Mouse (Mus musculus) forelimb bud, embryonic 11.5 days (tissue): ENCODE measurements around the gene Klhl36.

Source experiments
- DNase-seq: peaks from one replicate; pipeline ENCODE4 v3.0.0-alpha.2; 2012; ENCODE audit warnings: low read depth, low spot score

Gene Klhl36

DNA sequence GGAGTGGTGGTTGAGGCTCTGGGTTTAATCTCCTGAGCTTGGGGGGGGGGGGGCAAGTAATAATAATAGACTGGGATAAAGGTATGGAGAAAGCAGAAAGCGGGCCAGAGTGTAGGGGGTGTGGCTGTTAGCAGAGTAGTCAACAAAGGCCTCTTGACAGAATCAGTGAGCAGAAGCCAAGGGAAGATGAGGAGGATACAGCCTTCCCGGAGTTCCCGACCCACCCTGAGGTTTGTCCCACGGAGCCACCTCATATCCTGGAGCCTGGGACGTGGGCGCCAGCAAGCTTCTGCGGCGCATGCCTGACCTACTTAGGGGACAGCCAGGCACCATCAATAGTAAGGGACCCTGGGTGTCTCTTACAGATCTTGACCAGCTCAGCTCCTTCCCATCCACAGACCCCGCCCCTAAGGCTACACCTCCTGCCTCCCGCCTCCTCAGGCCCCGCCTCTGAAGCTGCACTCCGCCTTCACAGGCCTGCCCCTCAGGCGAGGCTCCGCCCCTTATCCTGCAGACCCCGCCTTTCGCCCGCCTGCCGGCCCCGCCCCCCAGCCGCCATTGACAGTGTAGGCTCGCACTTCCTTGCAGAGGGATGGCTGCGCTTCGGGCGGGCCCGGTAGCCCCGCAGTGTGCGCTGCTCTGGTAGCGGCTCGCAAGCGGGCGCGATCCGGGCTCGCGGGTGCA is at the start of gene Klhl36:
Gene Klhl36 (plus strand): TSS at position 561 of the 684 bp plus-strand sequence.
- DNase-seq = peak; percentile 87

DNA sequence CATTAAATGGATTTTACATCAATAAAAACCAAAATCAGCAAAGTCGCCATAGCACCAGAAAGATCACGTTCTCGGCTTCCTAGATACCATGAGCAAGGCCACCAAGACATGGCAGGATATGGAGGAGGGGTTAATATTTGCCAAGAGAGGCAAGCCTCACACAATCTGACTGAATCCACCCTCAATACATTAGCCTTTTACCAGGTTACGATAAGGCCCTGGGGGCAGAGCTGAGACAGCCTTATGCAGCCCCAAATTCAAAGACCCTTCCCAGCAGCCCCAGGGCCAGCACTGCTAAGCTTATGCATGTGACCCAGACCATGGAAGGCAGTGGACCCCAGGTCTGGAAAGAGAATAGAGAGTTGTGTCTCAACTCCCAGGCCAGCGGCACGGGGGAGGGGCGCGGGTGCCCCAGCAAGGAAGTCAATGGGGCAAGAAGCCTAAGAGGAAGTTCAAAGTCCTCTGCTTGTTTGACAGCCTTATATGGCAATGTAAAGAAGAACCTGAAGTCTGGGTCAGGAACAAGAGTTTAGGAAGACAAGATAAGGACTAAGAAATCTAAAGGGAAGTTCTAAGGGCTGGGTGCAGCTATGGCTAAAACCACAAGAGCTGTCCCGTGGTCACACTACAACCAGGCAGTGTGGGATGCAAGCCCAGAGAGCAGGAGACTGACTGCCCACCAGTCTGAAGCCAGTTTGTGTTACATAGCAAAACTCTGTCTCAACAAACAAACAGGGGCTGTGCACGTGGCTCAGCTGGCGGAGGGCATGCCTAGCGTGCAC is 49.2 kb upstream of the Klhl36 start:
- no peak for DNase-seq

DNA sequence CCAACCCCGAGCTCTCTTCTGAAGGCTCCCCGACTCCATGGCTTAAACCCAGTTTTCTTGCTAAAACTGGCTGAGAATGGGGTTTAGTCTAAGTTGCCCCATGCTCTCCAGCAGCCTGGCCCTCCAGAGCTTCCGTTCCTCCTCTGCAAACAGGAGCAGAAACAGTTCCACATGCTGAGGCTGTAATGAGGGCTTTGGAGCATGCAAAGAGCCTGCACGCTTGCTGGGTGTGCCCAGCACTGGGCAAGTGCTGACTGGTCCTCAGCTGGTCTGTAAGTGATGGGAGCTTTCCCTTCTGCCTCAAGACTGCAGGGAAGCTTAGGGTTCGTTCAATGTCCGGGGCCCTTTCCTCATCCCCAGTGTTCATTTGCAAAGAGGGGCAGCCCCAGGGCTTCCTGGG is 45.8 kb upstream of the Klhl36 start:
- no peak for DNase-seq

DNA sequence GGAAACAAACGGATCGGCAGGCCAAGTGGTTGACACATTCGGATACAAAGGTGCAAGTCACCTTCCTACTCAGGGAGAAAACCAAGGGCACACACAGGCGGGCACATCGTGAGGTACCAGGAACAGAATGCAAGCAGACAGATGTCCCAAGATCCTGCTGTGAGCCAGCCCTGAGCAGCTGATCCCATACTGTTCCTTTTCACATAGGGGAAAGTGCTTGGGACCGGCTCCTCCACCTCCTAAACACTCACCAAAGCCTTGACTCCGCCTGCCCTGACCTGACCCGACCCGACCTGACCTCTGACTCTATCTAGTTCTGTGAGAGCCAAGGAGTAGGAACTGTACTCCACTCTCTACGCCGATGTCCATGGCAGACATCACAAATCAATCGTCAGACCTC is 44.6 kb upstream of the Klhl36 start:
- no peak for DNase-seq

DNA sequence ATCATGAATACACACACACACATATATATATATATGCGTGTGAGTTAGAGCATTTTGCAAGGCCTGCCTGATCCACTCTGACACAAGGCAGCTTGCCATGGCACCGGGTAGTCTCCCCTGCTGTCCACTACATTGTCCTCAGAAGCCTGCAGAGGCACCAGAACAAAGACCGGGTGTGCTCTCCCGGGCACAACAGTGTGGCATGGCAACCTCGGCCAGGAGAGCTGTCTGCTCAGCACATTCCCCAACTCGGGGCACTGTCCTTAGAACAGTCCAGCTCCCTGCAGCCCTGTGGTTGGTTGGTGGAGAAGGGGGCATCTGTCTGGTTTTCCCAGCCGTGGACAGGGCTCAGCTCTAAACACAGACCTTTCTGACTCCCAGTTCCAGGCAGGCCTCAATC is 42.8 kb upstream of the Klhl36 start:
- DNase-seq = no peak

DNA sequence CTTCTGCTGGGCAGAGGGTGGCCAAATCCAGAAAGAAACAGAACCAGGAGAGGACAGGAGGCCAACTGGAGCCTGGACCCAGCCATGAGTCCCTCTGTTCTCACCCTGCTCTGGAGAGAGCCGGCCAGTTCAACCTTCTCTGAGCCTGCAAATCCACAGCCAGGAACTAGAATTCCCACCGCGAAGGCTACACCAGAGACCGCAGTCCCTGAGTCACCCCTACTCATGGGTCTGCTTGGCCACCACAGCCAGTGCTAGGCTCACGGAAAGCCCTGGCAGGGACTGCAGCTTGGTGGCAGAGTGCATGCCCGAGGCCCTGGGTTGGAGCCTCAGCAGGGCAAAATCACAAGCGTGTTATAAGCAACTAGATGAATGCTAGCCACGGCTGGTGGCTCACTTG is 42.1 kb upstream of the Klhl36 start:
- no peak for DNase-seq

DNA sequence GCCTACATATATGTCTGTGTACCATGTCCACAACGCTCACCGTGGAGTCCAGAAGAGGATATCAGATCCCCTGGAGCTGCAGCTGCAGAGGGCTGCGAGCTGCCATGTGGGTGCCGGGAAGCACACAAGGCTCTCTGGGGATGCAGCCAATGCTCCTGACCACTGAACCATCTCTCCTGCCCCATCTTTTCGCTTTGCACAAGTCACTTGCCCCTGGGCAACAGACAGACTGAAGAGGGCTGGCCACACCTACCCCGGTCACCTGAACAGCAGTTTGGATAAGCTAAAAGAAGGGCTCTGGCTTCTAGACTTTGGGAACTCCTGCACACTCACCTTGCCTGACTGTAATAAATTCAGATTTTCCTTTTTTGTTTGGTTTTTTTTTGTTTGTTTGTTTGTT is 40.4 kb upstream of the Klhl36 start:
- no peak for DNase-seq

DNA sequence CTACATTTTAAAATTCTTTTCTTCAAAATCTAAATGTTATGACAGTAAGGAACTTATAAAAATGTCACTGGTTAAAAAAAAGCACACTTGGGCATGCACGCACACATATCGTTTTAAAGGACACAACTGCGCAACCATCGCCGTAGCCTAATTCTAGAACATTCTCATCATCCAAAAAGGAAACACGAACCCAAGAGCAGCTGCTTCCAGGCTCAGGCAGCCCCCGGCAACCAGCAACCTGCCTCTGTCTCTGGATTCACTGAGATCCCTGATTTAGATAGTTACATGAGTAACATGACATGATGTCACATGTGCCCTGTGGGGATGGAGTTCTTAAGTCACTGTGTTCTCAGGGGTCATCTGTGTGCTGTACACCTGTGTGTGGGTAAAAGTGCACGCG is 38.8 kb upstream of the Klhl36 start:
- DNase-seq = no peak

DNA sequence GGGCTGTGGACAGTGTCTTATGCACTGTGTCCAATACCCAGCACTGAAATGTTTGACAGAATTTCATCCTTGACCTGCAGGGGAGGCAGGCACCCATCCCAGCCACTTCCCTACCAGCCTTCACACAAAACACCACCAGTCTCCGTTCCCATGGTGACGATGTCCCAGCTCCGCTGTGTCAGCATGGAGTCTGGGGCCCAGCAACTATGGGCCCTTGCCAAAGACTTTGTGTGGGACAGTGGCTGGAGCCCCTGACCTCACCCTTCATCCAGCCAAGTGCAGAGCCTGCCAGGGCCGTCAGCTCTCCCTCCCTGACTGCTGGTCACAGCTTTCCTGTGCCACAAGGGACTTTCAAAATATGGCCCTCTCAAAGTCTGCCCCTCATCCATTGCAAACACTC is 38.0 kb upstream of the Klhl36 start:
- DNase-seq = no peak

DNA sequence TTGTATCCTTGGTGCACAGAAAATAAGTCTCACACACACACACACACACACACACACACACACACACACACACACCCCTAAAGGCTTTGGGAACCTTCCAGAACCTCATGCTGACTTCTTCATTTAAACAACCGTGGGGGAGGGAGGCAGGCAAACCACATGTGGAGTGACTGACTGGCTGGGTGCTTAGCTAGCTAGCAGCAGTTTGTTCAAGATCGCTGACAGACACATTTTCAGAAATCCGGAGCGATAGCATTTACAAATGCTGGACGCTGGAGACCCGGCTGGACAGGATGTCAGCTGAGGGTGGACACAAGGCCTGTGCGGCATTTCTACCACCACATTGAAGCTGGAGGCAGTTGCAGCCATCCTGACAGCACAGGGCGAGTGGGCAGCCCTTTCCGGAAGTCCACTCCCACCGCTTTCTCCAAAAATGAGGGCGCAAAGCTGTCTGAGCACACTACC is 37.2 kb upstream of the Klhl36 start:
- DNase-seq = no peak

DNA sequence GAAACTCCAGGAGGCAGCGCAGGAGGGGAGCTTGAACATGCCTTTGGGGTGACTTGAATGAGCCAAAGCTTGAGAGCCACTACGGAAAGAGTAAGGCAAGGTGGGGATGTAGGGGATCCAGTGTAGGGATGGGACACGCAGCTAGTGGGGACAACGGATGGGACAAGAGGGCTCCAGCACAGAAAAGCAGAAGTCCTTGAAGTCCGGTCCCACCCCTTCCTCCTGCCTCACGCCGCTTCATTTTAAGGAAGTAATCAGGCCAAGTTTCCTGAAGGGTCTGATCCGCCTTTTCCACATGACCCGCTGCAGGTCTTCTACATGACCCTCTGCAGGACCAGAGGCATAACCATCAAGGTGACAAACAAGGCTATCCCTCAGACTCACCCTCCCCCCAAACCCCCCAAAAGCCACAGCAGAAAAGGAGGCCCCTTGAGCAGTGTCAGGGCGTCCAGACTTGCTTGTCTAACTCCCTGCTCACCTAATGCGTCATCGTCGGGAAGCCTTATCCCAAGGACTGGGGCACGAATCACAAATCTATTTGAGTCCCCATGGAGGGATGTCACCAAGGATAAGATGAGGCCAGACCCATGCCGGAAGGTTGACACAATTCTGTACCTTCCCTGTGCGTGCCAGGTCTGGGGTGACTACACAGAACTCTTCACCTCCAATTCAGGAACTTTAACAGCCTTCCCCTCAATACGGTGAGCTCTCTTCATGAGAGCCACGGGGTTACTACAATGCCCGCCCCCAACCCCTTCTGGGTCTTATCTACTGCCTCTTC is 35.9 kb upstream of the Klhl36 start:
- no peak for DNase-seq

DNA sequence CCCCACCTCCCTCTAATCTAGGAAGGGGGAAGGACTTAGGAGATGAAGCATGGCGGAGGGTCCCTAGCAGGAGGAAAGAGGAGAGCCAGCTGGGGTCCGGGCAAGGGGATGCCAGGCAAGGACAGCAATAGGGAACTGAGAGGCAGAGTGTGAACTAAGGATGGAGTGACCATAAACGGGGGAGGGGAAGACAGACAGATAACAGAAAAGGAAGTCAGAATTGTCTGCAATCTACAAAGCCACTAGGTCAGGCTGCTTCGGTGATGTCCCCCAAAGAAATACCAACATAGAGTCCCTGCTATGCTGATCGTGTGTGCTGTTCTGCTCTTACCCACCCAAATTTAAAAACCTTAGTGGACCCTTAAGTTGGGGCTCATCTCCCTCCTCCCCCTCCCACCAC is 35.1 kb upstream of the Klhl36 start:
- no peak for DNase-seq

DNA sequence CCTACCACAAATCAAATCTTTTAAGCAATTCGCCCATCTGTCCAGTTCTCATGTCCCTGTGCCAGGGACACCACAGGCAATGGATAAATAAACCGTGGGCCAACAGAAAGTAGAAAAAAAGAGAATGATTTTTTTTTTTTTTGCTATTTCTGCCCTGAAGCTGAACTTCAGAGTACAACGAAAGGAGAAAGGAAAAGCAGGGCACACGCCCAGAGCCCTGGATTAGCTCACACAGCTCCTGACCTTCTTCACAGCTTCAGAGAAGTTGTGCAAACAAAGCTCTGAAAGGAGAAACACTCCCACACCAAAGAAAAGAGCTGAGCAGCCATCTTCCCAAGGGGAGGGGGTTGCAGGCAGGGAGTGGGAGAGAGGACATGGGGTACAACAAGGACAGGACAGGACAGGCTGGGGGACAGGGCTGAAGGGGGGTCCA is 34.3 kb upstream of the Klhl36 start:
- no peak for DNase-seq

DNA sequence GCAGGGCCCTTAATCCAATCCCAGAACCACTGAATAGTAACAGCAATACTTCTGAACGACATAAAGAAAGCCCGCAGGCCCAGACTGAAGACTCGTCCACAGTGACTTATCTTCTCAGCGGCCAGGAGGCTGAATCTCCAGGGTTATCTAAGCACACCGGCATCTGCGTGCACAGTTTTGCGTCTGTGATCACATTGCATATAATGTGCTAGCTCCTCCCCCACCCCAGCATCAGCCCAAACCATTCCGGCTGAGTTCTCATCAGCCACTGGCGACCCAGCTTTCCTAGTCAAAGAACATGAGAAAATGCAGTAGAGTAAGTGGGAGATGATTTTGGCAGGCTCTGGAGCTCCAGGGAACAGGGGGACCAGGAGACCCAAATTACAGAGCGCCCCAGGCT is 33.1 kb upstream of the Klhl36 start:
- DNase-seq = no peak

DNA sequence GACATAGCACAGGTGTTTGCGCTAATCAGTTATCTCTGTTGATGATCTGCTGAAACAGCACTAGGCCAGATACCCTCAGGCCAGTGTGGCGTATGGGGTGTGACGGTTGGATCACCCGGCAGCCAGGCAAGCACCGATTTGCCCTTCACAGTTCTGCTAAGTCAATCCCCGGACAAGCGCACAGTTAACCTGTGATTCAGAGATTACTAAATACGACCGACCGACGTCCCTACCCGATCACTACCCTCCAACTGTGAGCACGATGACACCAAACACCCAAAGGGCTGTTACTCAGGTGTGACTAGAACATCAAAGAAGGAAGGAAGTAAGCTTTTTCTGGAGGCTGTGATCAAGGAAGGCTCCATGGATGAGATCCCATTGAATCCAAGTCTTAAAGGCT is 32.6 kb upstream of the Klhl36 start:
- no peak for DNase-seq

DNA sequence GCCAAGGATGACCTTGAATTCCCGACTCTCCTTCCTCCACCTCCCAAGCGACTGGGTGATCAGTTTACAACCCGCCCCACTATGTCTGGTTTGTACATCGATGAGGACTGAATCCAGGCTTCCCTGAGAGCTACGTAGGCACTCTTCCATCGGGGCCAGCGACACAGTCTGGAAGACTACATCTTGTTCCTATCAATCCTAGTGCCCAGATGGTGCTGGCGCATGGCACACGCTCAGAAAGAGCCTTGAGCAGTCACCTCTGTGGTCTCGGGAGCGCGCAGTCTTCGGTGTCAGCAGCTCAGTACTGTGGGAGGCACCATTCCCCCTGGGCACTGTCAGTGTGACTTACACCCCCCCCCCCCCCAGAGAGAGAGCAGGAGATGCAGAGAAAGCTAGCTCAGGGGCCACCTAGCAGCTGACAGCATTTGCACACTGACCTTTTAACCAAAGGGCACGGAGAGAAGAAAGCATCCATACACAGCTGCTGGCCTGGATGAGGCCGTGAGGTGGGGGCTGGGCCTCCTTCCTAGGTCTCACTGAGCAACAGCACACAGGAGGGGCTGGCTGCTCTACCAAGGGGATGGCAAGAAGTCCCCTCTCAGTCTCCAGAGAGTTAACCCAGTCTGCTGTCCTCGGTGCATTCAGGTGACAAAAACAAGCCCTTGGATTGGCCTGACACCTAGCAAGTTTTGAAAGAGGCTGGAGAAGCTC is 32.0 kb upstream of the Klhl36 start:
- DNase-seq = no peak

DNA sequence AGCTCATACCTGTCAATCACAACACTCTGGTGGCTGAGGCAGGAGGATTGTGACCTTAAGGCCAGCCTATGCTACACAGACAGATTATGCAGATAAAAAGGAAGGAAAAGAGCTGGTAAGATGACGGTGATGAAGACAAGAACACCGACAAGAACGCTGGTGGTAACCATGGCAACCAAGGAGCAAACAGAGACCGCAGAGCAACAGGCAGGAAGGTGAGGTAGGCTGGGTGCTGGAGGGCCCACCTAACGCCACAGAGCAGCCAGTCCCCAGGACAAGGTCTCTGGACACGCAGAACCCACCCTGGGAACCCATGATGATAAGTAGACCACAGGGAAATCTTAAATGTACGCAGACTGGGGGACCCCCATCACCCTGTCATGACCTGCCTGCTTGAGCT is 31.5 kb upstream of the Klhl36 start:
- DNase-seq = no peak

DNA sequence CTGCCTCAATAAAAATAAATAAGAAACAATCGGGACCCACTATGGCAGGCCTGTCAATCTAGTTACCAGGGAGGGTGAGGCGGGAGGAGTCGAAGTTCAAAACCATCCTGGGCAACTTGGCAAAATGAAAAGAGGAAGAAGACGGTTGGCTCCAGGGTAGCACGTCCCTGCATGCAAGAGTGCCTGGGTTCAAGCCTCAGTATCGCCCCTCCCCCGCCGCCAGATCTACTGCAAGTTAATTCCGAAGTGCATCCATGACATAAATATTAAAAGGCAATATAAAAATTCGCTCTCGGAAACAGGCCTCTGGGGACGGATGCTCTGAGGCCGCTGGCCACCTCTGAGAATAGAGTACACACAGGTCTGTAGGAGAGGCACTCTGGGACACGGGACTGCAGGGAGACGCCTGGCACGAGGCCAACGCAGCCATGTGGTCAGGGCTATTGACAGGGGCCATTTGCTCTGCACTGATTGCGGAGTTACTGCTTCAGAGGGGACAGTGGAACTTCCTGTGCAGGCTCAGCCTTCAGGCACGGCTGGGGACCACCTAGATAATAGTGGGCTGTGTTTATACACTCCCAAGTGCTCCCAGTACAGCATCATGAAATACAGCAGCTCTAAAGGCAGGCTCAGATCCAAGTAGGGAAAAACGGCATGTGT is 30.6 kb upstream of the Klhl36 start:
- peak; percentile 46 for DNase-seq

DNA sequence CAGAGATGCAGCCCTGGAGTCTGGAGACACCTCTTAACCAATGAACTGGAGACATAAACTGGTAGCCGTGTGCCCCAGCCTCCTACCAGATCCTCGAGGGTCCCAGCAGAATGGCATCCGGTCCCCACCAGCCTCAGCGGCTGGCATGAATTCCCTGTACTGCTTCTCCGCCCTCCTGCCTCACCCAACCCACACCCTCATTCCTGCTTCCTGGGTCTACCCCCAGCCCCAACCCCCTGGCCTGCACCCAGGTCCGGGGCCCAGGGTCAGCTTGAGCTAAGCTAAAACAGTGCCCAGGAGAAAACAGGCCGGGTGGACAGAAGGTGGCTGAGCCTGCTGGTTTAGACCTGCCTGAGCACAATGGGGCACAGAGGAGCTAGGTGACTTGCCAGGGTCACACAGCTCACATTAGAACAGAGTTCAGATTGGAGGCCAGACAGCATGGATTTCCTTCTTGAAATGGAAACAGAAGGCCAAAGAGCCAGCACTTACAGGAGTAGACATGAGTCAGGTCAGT is 29.9 kb upstream of the Klhl36 start:
- no peak for DNase-seq

DNA sequence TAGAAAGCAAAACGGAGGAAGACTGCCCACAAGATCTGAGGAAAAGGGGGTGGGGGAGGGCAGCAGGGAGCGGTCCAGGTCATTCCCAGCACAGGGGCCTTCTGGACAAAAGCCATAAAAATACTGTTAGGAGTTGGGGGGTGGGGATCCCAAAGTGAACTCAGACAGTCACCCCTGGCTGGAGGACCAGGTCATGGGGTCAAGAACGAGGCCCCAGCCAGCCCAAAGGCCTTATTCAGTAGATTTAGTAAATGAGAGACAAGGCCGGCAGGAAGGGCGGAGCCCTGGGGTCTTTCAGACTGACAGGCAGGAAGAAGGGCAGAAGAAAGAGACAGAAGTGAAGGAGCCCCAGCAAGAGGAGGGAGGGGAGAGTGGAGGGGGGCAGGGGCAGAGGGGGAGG is 29.1 kb upstream of the Klhl36 start:
- no peak for DNase-seq

DNA sequence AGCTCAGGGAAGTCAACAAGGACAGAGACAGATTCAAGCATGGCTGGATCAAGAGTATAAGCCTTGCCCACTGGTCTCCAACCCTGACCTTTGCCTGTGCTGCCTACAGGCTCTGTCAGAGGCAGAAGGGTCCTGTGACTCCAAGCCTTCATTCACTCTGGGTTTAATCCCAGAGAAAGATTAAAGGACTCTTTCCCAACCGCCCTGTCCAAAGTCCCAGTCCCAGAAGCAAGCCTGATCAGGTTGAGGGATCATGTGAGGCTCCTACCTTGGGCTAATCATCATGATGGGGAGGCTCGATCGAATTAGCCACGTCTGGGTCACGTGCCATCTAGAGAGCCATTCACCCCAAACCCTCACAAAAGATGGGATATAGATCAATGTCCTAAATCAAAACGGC is 27.4 kb upstream of the Klhl36 start:
- DNase-seq = no peak
